Mouse (Mus musculus) kidney, embryonic 16.5 days (tissue): ENCODE results near the gene Disp1. TPM values are rescaled to one million over a fixed set of nuclear protein-coding genes. Genes with fewer than 3 reads are reported as not detected.
A peak's percentile ranks its signal among the peaks of the same experiment; 100 is the strongest.

Experiments
- ATAC-seq: fragments of 200-750 bp; cut with Nextera tagmentation; 2 replicates; pipeline ENCODE4 v1.8.0; 2017; ENCODE audit warnings: moderate TSS enrichment; ENCODE audit not compliant: low FRiP score, low TSS enrichment
- H3K27ac ChIP-seq: fragments of 300-500 bp; sonication (generic); 2 replicates; pipeline ENCODE4 v1.5.1; 2014; ENCODE audit warnings: low read length
- H3K27me3 ChIP-seq: fragments of 300-500 bp; sonication (generic); 2 replicates; pipeline ENCODE4 v1.6.1; 2014; ENCODE audit warnings: low read length, control low read depth, mixed read lengths; ENCODE audit not compliant: insufficient read depth
- H3K36me3 ChIP-seq: fragments of 300-500 bp; sonication (generic); 2 replicates; pipeline ENCODE4 v1.6.1; 2014; ENCODE audit warnings: low read length, control low read depth, mixed read lengths; ENCODE audit not compliant: insufficient read depth
- H3K4me1 ChIP-seq: fragments of 300-500 bp; sonication (generic); 2 replicates; pipeline ENCODE4 v1.6.1; 2014; ENCODE audit warnings: low read length, control low read depth, mixed read lengths; ENCODE audit not compliant: insufficient read depth
- H3K4me2 ChIP-seq: fragments of 300-500 bp; sonication (generic); replicated peaks from 2 replicates; pipeline ENCODE4 v1.6.1; 2014; ENCODE audit warnings: low read depth, low read length
- H3K4me3 ChIP-seq: fragments of 300-500 bp; sonication (generic); 2 replicates; pipeline ENCODE4 v1.5.1; 2014; ENCODE audit warnings: mild to moderate bottlenecking, low read length
- H3K9ac ChIP-seq: fragments of 300-500 bp; sonication (generic); replicated peaks from 2 replicates; pipeline ENCODE4 v1.6.1; 2014; ENCODE audit warnings: low read length
- H3K9me3 ChIP-seq: fragments of 300-500 bp; sonication (generic); 2 replicates; pipeline ENCODE4 v1.6.1; 2016; ENCODE audit warnings: low read length, control low read depth
- WGBS: fragments of 180-500 bp; shearing (Covaris S2); extraction: QIAGEN DNeasy Blood & Tissue Kit; methylation state at CpG from one replicate; pipeline ENCODE4 v1.1.7; 2014; 5-methylcytosine and 5-hydroxymethylcytosine counted together
- polyA plus RNA-seq: library from polyadenylated mRNA; unstranded; fragments of >200 nt; fragmentation: Nextera tagmentation; extraction: Ambion mirVana; gene quantifications from 2 replicates; pipeline ENCODE4 v1.2.1, GENCODE M21; 2015

The Disp1 gene
- polyA plus RNA-seq, 1 experiment from 2014 or later: 12.8 TPM

DNA sequence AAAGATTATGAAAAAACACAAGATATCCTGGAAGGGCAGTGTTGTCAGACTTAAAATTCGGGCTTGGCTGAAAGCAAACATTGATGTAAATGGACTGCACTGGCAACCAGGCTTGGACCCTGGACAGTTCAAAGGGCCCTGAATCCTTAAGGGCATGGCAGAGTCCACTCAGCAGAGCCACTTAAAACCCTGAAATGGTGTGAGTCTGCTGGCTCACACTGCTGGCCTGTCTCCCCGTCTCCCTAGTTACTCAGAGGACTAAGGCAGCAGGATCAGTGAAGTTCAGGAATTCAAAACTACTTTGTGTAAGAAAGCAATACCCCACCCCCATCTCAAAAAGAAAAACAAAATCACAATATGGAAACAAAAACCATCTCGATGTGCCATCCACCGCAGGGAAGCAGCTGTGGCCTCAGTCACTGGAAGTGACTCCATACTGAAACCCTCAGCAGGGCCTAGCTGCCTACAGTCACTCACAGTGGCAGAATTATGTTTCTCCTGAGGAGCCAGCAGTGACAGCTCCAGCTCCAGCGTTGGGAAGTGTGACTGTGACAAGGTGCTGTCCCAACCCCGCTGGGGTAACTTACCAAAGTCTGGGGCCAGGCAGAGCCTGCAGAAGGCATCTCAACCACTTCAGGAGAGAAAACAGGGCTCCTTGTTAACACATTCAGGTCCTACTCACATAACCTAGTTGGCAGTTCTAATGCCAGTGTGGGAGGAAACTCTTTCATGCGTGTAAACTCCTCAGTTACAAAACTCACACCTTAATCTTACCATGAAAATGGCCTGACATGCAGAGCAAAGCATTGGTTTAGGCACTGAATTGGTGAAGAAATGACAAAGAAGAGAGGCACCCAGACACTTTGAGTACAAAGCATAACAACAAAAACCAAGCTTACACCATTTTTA lies 66.8 kb downstream of the Disp1 start:
- WGBS: 26% methylated on average over 7 of the region's 7 CpGs
- Histone ChIP-seq H3K4me3 (no peak overlapping the region), H3K9me3 (0 out of 2 replicates have a peak, but pooled peaks cover 3% of the 10 kb centered on the region), H3K27ac (peak overlapping the region; percentile 76), H3K27me3 (no peaks in the 10 kb centered on the region), H3K4me1 (peaks cover 44% of the 10 kb centered on the region), H3K4me2 (no peak overlapping the region), H3K9ac (no peak overlapping the region), H3K36me3 (peaks cover 9% of the 10 kb centered on the region; the same call in 1 of the 2 replicates)
- ATAC-seq: peak; percentile 35; the same call in 1 of the 2 replicates

DNA sequence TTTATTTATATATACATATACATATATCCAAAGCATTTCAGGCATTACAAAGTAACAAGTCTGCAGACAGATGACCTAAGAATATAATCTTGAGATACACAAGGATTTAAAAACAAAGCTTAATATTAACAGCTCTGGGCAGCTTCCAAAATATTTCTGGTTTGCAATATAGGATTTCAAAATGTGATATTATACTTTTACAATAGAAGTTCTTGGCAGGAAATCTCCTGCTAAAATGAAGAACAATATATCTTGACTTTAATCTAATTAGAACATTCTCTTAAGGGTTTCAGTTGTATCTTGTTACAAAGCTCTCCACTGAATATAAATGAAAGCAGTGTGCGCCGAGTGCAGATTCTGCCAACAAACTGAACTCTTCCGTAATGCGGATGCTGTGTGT lies 68.0 kb downstream of the Disp1 start:
- Histone ChIP-seq H3K9me3 (0 out of 2 replicates have a peak, but pooled peaks cover 2% of the 10 kb centered on the region), H3K9ac (no peak overlapping the region), H3K4me2 (no peak overlapping the region), H3K27ac (no peak overlapping the region), H3K27me3 (no peaks in the 10 kb centered on the region), H3K36me3 (peaks cover 7% of the 10 kb centered on the region; the same call in 1 of the 2 replicates), H3K4me1 (peaks cover 45% of the 10 kb centered on the region), H3K4me3 (no peak overlapping the region)
- no peak for ATAC-seq
- 89% methylated on average over 4 of the region's 4 CpGs for WGBS

GRCm38 (mm10) chr1:183151510-183152319 lies 69.6 kb downstream of the Disp1 start:
- Histone ChIP-seq H3K36me3 (no peaks in the 10 kb centered on the region), H3K4me2 (no peak overlapping the region), H3K4me3 (no peak overlapping the region), H3K4me1 (peaks cover 56% of the 10 kb centered on the region), H3K9me3 (no peaks in the 10 kb centered on the region), H3K9ac (no peak overlapping the region), H3K27me3 (no peaks in the 10 kb centered on the region), H3K27ac (peak overlapping the region; percentile 65)
- no peak for ATAC-seq
- WGBS: 43% methylated on average over 12 of the region's 12 CpGs

DNA sequence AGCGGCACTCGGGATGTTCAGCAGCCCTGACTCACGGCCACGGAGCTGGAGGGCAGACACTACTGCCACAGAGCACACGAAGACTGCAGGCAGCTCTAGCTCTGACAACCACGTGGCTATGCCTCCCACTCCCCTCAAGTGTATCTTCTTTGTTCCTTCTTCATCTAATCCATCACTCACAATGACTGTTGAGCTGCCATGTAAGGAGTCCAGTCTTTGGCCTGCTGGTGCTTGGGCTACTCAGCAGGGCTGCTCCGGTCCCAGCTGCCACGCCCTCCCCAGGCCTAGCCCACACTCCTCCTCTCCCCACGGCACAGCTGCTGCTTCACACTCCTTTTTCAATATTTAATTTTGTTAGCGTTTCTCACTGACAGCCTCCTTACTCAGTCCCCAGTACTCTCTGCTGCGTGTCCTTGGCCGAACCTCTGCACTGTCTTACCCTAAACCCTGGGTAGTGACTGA lies 70.9 kb downstream of the Disp1 start:
- H3K9ac ChIP-seq: no peak overlapping the region
- no peak overlapping the region for H3K4me2 ChIP-seq
- H3K4me1 ChIP-seq: peaks cover 60% of the 10 kb centered on the region
- H3K27ac ChIP-seq: no peak overlapping the region; the same call in 1 of the 2 replicates
- WGBS: 45% methylated on average over 12 of the region's 12 CpGs
- H3K9me3 ChIP-seq: no peaks in the 10 kb centered on the region
- ATAC-seq: 0 out of 2 replicates have a peak, but pooled peaks have one; percentile 10
- no peaks in the 10 kb centered on the region for H3K27me3 ChIP-seq
- H3K36me3 ChIP-seq: no peaks in the 10 kb centered on the region
- no peak overlapping the region for H3K4me3 ChIP-seq

DNA sequence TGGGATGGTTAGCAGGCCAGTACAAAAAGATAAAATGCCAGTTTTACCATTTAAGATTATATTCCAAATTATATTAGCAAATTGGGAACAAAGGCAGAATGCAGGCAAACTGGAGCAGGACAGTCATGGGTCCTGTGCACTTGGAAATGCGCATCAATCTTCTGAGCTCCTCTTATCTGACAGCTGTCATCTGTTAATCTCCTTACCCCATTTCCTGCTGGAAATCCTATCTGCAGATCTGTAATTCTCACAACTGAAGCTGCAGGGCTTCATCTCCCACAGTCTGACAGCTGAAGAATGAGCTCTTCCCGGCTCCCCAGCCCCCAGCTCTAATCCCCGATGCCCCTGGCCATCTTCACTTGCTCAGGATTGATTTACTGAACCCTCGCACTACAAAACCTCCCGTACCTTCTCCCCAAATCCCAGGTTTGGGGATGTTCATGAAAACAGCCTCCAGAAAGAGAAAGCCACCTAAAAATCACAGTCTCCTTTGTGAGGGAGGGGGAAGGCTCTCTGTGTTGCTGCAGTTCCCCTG lies 71.7 kb downstream of the Disp1 start:
- Histone ChIP-seq H3K36me3 (no peaks in the 10 kb centered on the region), H3K4me2 (no peak overlapping the region), H3K4me1 (peaks cover 56% of the 10 kb centered on the region), H3K27me3 (no peaks in the 10 kb centered on the region), H3K4me3 (no peak overlapping the region), H3K9ac (no peak overlapping the region), H3K27ac (no peak overlapping the region), H3K9me3 (no peaks in the 10 kb centered on the region)
- WGBS: 33% methylated on average over 5 of the region's 5 CpGs
- no peak for ATAC-seq

DNA sequence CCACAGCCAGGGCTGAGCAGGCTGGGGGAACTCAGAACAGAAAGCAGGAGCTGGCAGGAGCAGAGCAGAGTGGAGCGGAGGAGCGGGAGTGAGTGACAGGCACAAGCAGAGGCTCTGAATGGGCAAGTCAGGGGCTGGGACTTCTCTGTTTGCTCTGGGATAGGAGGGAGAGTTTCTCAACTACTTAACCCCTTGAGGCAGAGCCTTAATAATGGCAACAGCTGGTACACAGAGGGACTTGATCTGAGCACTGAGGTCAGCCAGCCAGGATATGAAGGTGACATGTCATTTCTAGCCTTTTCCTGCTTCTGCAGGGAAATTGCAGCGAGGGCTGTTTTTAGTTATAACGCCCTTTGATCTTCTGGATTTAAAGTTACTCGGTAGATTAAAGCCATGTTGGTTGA lies 73.9 kb downstream of the Disp1 start:
- 4% methylated on average over 5 of the region's 5 CpGs for WGBS
- H3K27ac ChIP-seq: peak overlapping the region; percentile 77
- peak; percentile 90 for ATAC-seq

DNA sequence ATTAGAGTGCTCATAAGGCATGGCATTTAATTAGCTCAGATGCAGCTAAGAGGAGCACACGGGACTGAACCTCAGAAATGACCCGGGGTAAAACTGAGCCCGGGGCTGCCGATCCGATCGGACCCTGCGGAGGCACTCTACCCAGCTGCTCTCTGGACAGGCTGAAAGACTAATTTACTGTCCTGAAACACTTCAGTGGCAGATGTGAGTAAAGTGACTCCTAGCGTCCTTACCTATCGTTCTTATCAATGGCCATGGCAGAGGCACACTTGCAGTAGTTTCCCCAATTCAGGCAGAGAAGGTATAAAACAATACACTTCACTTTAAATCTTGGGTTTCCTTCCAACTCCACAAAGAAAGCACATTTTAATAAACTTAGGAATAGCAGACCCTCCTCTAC lies 74.5 kb downstream of the Disp1 start:
- Histone ChIP-seq H3K4me2 (peak overlapping the region; percentile 46), H3K4me1 (peaks cover 57% of the 10 kb centered on the region), H3K36me3 (no peaks in the 10 kb centered on the region), H3K27me3 (no peaks in the 10 kb centered on the region), H3K9ac (peak overlapping the region; percentile 56), H3K27ac (peak overlapping the region; percentile 80), H3K4me3 (peak overlapping the region; percentile 40), H3K9me3 (no peaks in the 10 kb centered on the region)
- 5% methylated on average over 9 of the region's 9 CpGs for WGBS
- ATAC-seq: no peak

More for the DNA sequence above, 73.9 kb downstream of the Disp1 start:
- Histone ChIP-seq H3K36me3 (no peaks in the 10 kb centered on the region), H3K4me1 (peaks cover 58% of the 10 kb centered on the region), H3K27me3 (no peaks in the 10 kb centered on the region), H3K9ac (peak overlapping the region; percentile 39; the same call in 1 of the 2 replicates), H3K4me2 (peak overlapping the region; percentile 41), H3K4me3 (peak overlapping the region; percentile 40), H3K9me3 (no peaks in the 10 kb centered on the region)

- peak; percentile 44; the same call in 1 of the 2 replicates for ATAC-seq
- Histone ChIP-seq H3K4me3 (peak overlapping the region; percentile 40), H3K27me3 (no peaks in the 10 kb centered on the region), H3K9ac (peak overlapping the region; percentile 51; the same call in 1 of the 2 replicates), H3K36me3 (no peaks in the 10 kb centered on the region), H3K27ac (peak overlapping the region; percentile 80; the same call in 1 of the 2 replicates), H3K4me2 (peak overlapping the region; percentile 46), H3K4me1 (peaks cover 57% of the 10 kb centered on the region), H3K9me3 (no peaks in the 10 kb centered on the region)
- 37% methylated on average over 7 of the region's 7 CpGs for WGBS
These were observed 75.1 kb downstream of the Disp1 start for GRCm38 (mm10) chr1:183146102-183146735.

GRCm38 (mm10) chr1:183144602-183145205 lies 76.6 kb downstream of the Disp1 start:
- Histone ChIP-seq H3K4me3 (no peak overlapping the region), H3K9ac (no peak overlapping the region), H3K36me3 (no peaks in the 10 kb centered on the region), H3K27me3 (no peaks in the 10 kb centered on the region), H3K4me2 (0 out of 2 replicates have a peak overlapping the region, but pooled peaks have one; percentile 23), H3K9me3 (no peaks in the 10 kb centered on the region), H3K27ac (no peak overlapping the region), H3K4me1 (peaks cover 50% of the 10 kb centered on the region)
- 21% methylated on average over 4 of the region's 4 CpGs for WGBS
- no peak for ATAC-seq
